Mouse (Mus musculus): ENCODE results near the gene Wrnip1. TPM values are rescaled to one million over a fixed set of nuclear protein-coding genes. Genes with fewer than 3 reads are reported as not detected.
"Not testable (repeated sequence)": the region's sequence is repeated elsewhere in the genome, so short reads cannot be mapped to it uniquely, and the experiment has no call there.

The Wrnip1 gene
- total RNA-seq, 2 experiments from 2014 or later: 37.0 to 48.8 TPM

GRCm38 (mm10) chr13:32850668-32851404 is 49.0 kb downstream of the Wrnip1 start, which contains the start of gene Serpinb1a:
Serpinb1a (minus strand) TSS chr13:32851185.
- DNase-seq: peak; percentile 70 to 80

- peak; percentile 59 to 65 for DNase-seq
Observed at GRCm38 (mm10) chr13:32851967-32852366, 50.1 kb downstream of the Wrnip1 start.

DNA sequence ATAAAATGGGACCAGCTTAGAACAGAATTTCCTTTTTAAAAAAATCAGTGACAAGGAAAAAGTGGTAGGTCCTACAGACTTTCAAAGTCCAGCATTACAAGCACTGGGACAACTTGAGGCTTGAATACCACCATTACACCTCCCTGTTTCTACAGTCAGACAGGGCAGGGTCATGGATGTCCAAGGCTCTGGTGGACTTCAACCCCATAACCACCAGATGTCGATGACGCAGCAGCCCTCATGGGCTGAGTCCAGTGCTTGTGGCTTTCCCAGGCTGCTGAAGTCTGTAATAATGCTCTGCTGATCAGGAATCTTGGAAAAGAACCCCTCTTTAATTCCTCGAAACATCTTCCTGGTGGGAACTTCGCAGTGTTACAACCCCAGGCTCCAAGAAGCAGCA is 50.7 kb downstream of the Wrnip1 start:
- DNase-seq: no peak

DNA sequence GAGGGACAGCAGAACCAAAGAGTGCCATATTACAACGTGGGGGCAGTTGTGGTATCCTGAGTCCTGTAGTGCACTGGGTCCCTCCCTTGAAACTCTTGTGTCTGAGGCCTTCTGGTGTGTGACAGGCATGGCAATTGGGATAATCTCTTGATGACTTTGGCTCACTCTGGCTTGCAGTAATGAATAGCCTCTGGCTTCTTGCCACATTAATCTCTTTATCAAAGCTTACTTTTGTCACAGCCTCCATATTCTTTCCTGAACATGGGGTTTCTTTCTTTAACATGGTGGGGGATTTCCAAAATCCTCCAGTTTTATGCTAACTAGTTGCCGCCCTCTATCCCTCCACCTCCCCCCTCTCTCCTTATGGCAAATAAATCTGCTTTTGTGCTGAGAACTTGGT is 51.2 kb downstream of the Wrnip1 start:
- DNase-seq: no peak

DNA sequence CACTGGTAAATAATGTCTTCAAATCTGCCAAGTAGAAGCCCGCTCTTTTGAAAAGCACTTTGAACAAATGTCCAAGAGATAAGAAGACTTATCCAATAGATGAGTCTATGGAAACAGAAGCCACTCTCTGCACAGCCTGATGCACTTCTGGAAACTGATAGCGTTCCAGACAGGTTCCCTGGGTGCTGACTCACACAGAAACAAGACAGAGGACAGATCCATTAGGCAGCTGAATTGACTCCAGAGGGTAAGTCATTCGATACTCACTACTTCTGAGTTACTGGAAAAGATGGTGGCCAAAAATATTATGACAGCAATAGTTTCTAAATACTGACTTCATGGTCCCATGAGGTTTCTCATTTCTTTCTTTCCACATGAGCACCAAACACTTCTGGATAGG is 59.0 kb downstream of the Wrnip1 start:
- peak; percentile 41 to 45 for DNase-seq

DNA sequence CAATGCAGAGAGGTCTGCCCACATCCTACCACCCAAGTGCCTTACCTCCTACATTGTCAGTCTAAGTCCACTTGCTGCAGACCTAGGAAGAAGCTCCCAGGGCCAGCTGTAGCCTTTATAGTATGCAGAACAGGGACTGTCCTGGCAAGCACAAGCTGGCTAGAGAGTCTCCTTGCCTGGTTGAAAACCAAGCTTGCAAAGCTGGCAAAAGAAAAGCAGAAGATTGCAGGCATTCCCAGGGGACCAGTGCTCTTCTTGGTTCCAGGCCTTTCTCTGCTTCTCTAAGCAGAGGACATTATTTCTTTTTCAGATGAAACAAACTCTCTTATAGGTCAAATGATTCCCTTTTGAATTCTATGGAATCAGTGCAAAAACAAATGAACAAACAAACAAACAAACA is 61.6 kb downstream of the Wrnip1 start:
- DNase-seq: no peak

DNA sequence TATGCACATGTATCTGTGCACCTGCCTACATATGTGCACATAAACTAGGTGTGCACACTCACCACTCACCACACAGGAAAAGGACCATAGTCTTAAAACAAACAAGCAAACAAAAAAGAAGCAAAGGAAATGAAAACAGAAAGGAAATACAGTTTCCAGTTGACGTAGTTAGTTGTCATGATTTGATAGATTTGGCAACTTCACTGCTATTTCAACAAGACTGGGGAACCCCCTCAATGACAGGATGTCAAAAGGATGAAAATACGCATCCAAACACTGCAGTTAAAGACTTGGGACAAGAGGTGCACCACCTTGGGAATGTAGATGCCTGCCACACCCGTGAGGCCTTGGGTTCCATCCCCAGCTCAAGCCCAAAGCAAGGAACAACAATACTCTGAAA is 62.7 kb downstream of the Wrnip1 start:
- DNase-seq: not testable (repeated sequence)

DNA sequence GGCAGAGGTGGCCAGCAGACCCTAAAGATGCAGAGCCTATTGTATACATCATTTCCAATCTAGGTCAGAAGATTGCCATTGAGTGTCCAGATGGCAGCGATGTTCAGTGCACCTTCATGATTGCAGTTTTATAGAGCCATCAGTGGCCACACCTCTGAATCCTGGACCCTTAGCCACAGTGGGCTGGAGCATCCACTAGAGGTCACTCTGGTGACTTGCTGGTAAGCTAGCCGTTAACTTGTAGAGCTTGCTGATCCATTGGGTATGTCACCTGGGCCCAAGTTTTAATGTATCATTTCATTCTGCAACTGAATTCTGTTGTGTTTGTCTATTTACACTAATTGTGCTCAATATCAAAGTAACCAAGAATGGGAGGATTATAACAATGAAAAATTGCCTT is 63.8 kb downstream of the Wrnip1 start:
- DNase-seq: peak; percentile 14 to 19

DNA sequence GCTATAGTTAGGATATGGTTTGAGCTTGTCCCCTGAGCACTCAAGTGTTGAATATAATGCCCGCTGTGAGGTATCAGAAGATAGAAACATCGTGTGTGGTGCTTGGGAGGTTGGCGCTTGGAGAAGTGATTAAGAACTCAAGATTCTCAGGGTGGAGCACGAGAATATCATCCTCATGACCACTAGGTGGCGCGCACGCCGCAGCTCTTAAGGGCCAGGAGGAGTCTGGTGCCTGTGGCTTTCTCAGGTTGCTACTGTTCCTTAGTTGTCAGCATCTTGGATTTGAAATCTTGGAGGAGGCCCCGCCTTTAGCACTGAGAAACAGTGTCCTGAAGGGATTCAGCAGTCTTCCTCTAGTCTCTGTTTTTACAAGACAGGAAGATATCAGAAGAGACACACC is 64.6 kb downstream of the Wrnip1 start:
- DNase-seq: peak; percentile 80 to 84

DNA sequence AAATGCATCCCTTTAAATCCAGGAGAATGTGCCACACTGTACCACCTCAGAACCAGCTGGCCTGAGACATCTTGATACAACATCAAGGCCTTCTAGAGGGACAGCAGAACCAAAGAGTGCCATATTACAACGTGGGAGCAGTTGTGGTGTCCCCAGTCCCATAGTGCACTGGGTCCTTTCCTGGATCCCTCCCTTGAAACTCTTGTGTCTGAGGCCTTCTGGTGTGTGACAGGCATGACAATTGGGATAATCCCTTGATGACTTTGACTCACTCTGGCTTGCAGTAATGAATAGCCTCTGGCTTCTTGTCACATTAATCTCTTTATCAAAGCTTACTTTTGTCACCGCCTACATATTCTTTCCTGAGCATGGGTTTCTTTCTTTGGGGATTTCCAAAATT is 65.2 kb downstream of the Wrnip1 start:
- no peak for DNase-seq

DNA sequence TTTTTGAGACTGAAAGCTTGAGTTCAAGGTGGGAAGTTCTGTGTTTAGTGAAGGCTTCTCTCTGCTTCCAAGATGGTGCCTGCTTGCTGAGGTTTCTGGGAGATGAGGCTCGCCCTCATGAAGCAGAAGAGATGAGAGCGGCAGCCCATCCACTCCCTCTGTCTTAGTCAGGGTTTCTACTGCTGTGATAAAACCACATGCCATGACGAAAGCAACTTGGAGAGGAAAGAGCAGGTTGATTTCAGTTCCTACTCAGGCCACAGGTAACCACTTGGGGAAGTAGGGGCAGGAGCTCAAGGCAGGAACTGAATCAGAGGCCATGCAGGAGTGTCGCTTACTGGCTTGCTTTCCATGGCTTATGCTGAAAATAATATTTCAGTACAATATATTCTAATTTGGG is 66.4 kb downstream of the Wrnip1 start:
- not testable (repeated sequence) for DNase-seq

DNA sequence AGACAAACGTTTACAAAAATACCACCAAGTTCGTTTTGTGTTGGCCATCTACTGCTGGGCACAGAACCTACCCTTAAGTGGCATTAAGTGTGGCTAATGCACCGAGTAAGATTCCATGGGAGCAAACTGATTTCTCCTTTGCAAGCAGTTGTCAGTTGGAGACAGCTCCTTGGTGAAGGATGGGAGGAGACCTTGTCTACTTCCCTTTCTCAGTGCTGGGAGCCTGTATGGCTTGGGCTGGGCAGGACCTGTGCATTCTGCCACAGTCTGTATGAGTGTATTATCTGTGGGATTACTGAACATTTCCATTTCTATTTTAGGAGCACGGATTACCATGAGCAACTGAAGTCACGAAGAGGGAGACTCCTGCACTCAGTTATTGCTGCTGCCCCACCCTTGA is 67.0 kb downstream of the Wrnip1 start:
- DNase-seq: no peak

Other genes with a start within 250 kb of the Wrnip1 start
- gene Mylk4, start 18.1 kb upstream of the Wrnip1 start, total RNA-seq (2021): not detected
- gene D930007J09Rik, start 811 bp downstream of the Wrnip1 start, total RNA-seq (2021): not detected
- 100 to 1,000 TPM in 1 of 2 experiments, 1 to 10 TPM in 1; 8.7 to 154 TPM for gene Serpinb1a, start 49.1 kb downstream of the Wrnip1 start, total RNA-seq (2021)
- gene Serpinb1c, start 96.2 kb downstream of the Wrnip1 start, total RNA-seq (2021): not detected
- 10 to 100 TPM; 22.0 to 38.0 TPM for gene Serpinb6b, start 163.2 kb downstream of the Wrnip1 start, total RNA-seq (2021)
- 10 to 100 TPM; 18.7 to 20.0 TPM for gene Serpinb9, start 201.2 kb downstream of the Wrnip1 start, total RNA-seq (2021)
- under 1 TPM; 0.13 to 0.16 TPM for gene Serpinb9b, start 225.4 kb downstream of the Wrnip1 start, total RNA-seq (2021)

All from adrenal gland, postnatal 36 days (tissue).